Comparison of ENCODE assay signal across 17 mouse cellular contexts in genomic region chr4:149830551-149831192, GRCm38 (mm10). TPM values are rescaled to one million over a fixed set of nuclear protein-coding genes. Genes with fewer than 3 reads are reported as not detected.
DNase-seq lines count a peak whose midpoint lies in the region; ATAC-seq and TF ChIP-seq lines count a peak whose summit lies in the region.
"Had no signal": no experiment of that assay in that cellular context is flagged by ENCODE, and none has a peak within 500 bp of the region (broad histone marks: within the 10 kb centered on the region; RNA-seq: fewer than 3 reads in every experiment).

No protein-coding gene starts in this region.

- peaks cover 30% of the 10 kb centered on the region for H3K4me1 ChIP-seq in limb, embryonic 12.5 days (replicated peaks)
- H3K4me1 ChIP-seq: hindbrain, embryonic 15.5 days; megakaryocyte, embryonic 14.5 days had no signal

- no peak for ATAC-seq in limb, embryonic 12.5 days (ENCODE audit: insufficient number of reproducible peaks, insufficient read depth, low FRiP score, low TSS enrichment, low read depth)
- ATAC-seq in megakaryocyte progenitor cell, adult 5-6 weeks (replicated peaks; ENCODE audit: poor library complexity) = no peak

- WGBS in limb, embryonic 12.5 days = 43% methylated on average over 20 of the region's 20 CpGs

- H3K4me3 ChIP-seq in layer of hippocampus, adult 2 months = no peak overlapping the region
- H3K4me3 ChIP-seq in limb, embryonic 12.5 days (replicated peaks) = no peak overlapping the region
- H3K4me3 ChIP-seq: forebrain, embryonic 10.5 days; hindbrain, embryonic 15.5 days; megakaryocyte, embryonic 14.5 days had no signal

- H3K4me2 ChIP-seq in limb, embryonic 12.5 days = no peak overlapping the region
- H3K4me2 ChIP-seq: hindbrain, embryonic 15.5 days had no signal

- no peaks in the 10 kb centered on the region for H3K27me3 ChIP-seq in limb, embryonic 12.5 days
- H3K27me3 ChIP-seq: hindbrain, embryonic 15.5 days had no signal

- no peak overlapping the region for H3K9ac ChIP-seq in limb, embryonic 12.5 days (replicated peaks)
- H3K9ac ChIP-seq: hindbrain, embryonic 15.5 days had no signal

- no peak for TF ChIP-seq CTCF in layer of hippocampus, adult 2 months (conservative IDR thresholded peaks at IDR 0.05)

- DNase-seq in layer of hippocampus, adult 2 months (ENCODE audit: low spot score in 2 of 2) = no peak
- DNase-seq in layer of hippocampus, postnatal 14 days (ENCODE audit: low spot score in 2 of 2) = no peak
- DNase-seq in heart, adult 8-10 months (ENCODE audit: low spot score) = peak; percentile 80
- DNase-seq in lung, postnatal 36 days = peak; percentile 70
- DNase-seq in adrenal gland, adult 18-20 months (ENCODE audit: low spot score in 2 of 2) = no peak
- no peak for DNase-seq in layer of hippocampus, adult 9-11 months
- DNase-seq: B cell, adult 2 months; cerebellum, adult 9-10 months; kidney, adult 8-10 months; right cerebral cortex, postnatal 14 days; thymus, postnatal 14 days had no signal

- H3K9me3 ChIP-seq in limb, embryonic 12.5 days = 0 out of 2 replicates have a peak, but pooled peaks cover 12% of the 10 kb centered on the region
- H3K9me3 ChIP-seq: forebrain, embryonic 10.5 days; G1E; hindbrain, embryonic 15.5 days had no signal

- no peaks in the 10 kb centered on the region for H3K36me3 ChIP-seq in limb, embryonic 12.5 days
- H3K36me3 ChIP-seq: forebrain, embryonic 10.5 days; G1E; hindbrain, embryonic 15.5 days had no signal

- peak overlapping the region; percentile 81; the same call in 1 of the 2 replicates for H3K27ac ChIP-seq in layer of hippocampus, adult 2 months
- peak overlapping the region; percentile 69 for H3K27ac ChIP-seq in limb, embryonic 12.5 days
- H3K27ac ChIP-seq: forebrain, embryonic 10.5 days; hindbrain, embryonic 15.5 days had no signal

RNA-seq across cellular contexts. Expression of gene Slc25a33, which starts 56.6 kb away (rescaled TPM):
- total RNA-seq in layer of hippocampus, adult 2 months (2021) = 10 to 100 TPM; 35.6 to 35.8 TPM
- 10 to 100 TPM; 37.6 to 40.3 TPM for total RNA-seq in layer of hippocampus, postnatal 14 days (2021)
- 10 to 100 TPM; 19.9 to 28.9 (median 23.1) TPM for total RNA-seq in heart, adult 8-10 months (2022)
- polyA plus RNA-seq in limb, embryonic 12.5 days (2016; fragmentation: Nextera tagmentation; extraction: Ambion mirVana) = 27.6 and 33.5 TPM in 2 replicates
- total RNA-seq in adrenal gland, adult 18-20 months (2021) = 10 to 100 TPM; 16.3 to 24.3 TPM
- total RNA-seq in megakaryocyte progenitor cell, adult 5-6 weeks (2015) = 4.9 and 8.6 TPM in 2 replicates
- total RNA-seq in megakaryocyte progenitor cell, adult 5-6 weeks (2017) = 3.8 and 6.2 TPM in 2 replicates

Comparison
In these comparisons a context has a peak if more than half of its experiments do, and no peak if none do; other contexts are left out.
1. DNase-seq: peak in heart, adult 8-10 months (single experiment) and lung, postnatal 36 days (single experiment); none in layer of hippocampus, adult 2 months (0 of 2), layer of hippocampus, postnatal 14 days (0 of 2), adrenal gland, adult 18-20 months (0 of 2) and layer of hippocampus, adult 9-11 months (single experiment).